Mouse (Mus musculus) stomach, postnatal 0 days (tissue): ENCODE results near the gene Dph3. TPM values are rescaled to one million over a fixed set of nuclear protein-coding genes. Genes with fewer than 3 reads are reported as not detected.
"Not testable (repeated sequence)": the region's sequence is repeated elsewhere in the genome, so short reads cannot be mapped to it uniquely, and the experiment has no call there.

Source experiments
- ATAC-seq: fragments of 200-750 bp; cut with Nextera tagmentation; 2 replicates; pipeline ENCODE4 v1.8.0; 2017; ENCODE audit not compliant: low FRiP score, low TSS enrichment
- DNase-seq: peaks from one replicate; pipeline ENCODE4 v3.0.0-alpha.2; 2016; ENCODE audit warnings: low spot score
- H3K27ac ChIP-seq: fragments of 300-500 bp; sonication (generic); replicated peaks from 2 replicates; pipeline ENCODE4 v1.5.1; 2014; ENCODE audit warnings: mild to moderate bottlenecking, control low read depth
- H3K27me3 ChIP-seq: fragments of 300-500 bp; sonication (generic); 2 replicates; pipeline ENCODE4 v1.6.1; 2014; ENCODE audit warnings: low read length; ENCODE audit not compliant: control insufficient read depth, insufficient read depth
- H3K36me3 ChIP-seq: fragments of 300-500 bp; sonication (generic); 2 replicates; pipeline ENCODE4 v1.6.1; 2014; ENCODE audit warnings: low read length, mixed read lengths; ENCODE audit not compliant: control insufficient read depth, insufficient read depth
- H3K4me1 ChIP-seq: fragments of 300-500 bp; sonication (generic); replicated peaks from 2 replicates; pipeline ENCODE4 v1.6.1; 2014; ENCODE audit warnings: antibody characterized with exemption; ENCODE audit not compliant: control insufficient read depth, insufficient read depth
- H3K4me2 ChIP-seq: fragments of 300-500 bp; sonication (generic); replicated peaks from 2 replicates; pipeline ENCODE4 v1.6.1; 2014; ENCODE audit warnings: low read depth, mild to moderate bottlenecking, control low read depth, moderate library complexity
- H3K4me3 ChIP-seq: fragments of 300-500 bp; sonication (generic); 2 replicates; pipeline ENCODE4 v1.5.1; 2014; ENCODE audit warnings: low read depth, low read length, control low read depth
- H3K9ac ChIP-seq: fragments of 300-500 bp; sonication (generic); 2 replicates; pipeline ENCODE4 v1.6.1; 2014; ENCODE audit warnings: mild to moderate bottlenecking, low read length, control low read depth, mixed read lengths
- H3K9me3 ChIP-seq: fragments of 300-500 bp; sonication (generic); 2 replicates; pipeline ENCODE4 v1.6.1; 2016; ENCODE audit warnings: low read length; ENCODE audit not compliant: control insufficient read depth
- CTCF ChIP-seq: IDR thresholded peaks from 2 replicates; pipeline ENCODE4 v1.5.1; 2016; ENCODE audit warnings: antibody characterized with exemption, low read depth, mild to moderate bottlenecking, moderate library complexity
- EP300 ChIP-seq: optimal IDR thresholded peaks from 2 replicates; pipeline ENCODE3; 2016; ENCODE audit warnings: antibody characterized with exemption
- WGBS: fragments of 180-500 bp; shearing (Covaris S2); extraction: QIAGEN DNeasy Blood & Tissue Kit; methylation state at CpG from one replicate; pipeline ENCODE4 v1.1.7; 2014; 5-methylcytosine and 5-hydroxymethylcytosine counted together
- polyA plus RNA-seq: library from polyadenylated mRNA; unstranded; fragments of >200 nt; fragmentation: Nextera tagmentation; extraction: Ambion mirVana; gene quantifications from 2 replicates; pipeline ENCODE4 v1.2.1, GENCODE M21; 2015

Dph3 gene
- 91.4 and 93.3 TPM in 2 replicates for polyA plus RNA-seq

DNA sequence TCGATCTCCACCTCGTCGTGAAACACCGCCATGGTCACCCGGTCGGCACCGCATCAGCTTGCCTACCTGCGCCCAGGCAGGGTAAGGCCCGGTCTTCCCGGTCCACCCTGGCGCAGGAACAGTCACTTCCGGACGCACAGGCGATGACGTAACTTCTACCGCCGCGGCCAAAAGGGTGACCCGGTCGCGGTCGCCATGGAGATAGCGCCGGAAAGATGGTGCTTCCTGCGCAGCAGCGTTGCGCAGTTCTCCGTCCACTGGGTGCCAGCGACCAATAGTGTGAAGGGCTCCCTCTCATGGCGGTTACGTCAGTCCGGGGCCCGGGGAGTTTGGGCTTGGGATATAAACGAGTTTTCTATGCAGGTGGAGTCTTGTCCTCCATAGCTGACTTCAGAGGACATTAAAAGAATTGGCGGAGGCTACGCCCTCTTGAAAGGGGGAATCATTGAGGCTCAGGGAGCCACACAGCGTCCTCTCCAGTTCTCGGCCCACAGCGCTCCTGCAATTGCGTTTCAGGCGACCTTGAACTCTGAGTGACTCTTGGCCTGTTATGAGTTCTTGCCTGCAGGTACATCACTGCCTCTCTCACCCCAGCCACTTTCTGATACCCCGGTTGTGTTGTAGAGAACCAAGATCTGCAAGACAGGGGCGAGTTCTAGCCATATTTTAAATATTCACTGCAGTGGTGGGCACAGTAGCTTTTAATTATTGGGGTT is at the start of gene Dph3:
Dph3 (minus strand) TSS at position 244 of the 716 bp plus-strand sequence.
- Histone ChIP-seq H3K9ac (peak within 1 kb of the TSS; percentile 69), H3K27ac (peak within 1 kb of the TSS; percentile 90), H3K36me3 (peaks cover 3% of the 10 kb centered on the region; the same call in 1 of the 2 replicates), H3K4me1 (0 out of 2 replicates have a peak, but pooled peaks cover 2% of the 10 kb centered on the region), H3K4me2 (peak within 1 kb of the TSS; percentile 68), H3K27me3 (no peaks in the 10 kb centered on the region), H3K4me3 (peak within 1 kb of the TSS; percentile 60), H3K9me3 (no peaks in the 10 kb centered on the region)
- peak; percentile 98 for ATAC-seq
- WGBS, result under 1% methylated on average over 43 of the region's 43 CpGs
- peak; percentile 99 for DNase-seq
- peak; percentile 73 for TF ChIP-seq CTCF
- TF ChIP-seq EP300, result no peak

DNA sequence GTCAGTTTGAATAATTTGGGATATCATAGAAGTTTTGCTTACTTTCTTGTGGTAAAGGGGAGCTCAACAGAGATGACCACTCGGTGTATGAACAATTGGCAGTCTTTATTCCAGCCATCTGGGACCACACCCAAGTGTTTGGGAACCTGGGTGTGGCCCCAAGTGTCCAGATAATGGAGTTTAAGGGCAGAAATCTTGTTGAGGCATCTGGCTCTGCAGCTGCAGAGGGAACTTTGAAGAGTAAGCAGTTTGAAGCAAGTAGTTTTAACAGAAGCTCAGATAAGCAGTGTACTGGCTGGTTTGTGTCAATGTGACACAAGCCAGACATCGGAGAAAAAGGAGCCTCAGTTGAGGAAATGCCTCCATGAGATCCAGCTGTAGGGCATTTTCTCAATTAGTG is 48.8 kb upstream of the Dph3 start:
- no peaks in the 10 kb centered on the region for H3K36me3 ChIP-seq
- no peak overlapping the region for H3K4me3 ChIP-seq
- H3K9me3 ChIP-seq, result no peaks in the 10 kb centered on the region
- ATAC-seq (no peak), DNase-seq (no peak)
- no peak overlapping the region for H3K4me2 ChIP-seq
- no peaks in the 10 kb centered on the region for H3K27me3 ChIP-seq
- H3K4me1 ChIP-seq, result no peaks in the 10 kb centered on the region
- no peak overlapping the region for H3K27ac ChIP-seq
- WGBS, result 15% methylated on average over 2 of the region's 2 CpGs
- no peak overlapping the region for H3K9ac ChIP-seq
- TF ChIP-seq EP300, result no peak

DNA sequence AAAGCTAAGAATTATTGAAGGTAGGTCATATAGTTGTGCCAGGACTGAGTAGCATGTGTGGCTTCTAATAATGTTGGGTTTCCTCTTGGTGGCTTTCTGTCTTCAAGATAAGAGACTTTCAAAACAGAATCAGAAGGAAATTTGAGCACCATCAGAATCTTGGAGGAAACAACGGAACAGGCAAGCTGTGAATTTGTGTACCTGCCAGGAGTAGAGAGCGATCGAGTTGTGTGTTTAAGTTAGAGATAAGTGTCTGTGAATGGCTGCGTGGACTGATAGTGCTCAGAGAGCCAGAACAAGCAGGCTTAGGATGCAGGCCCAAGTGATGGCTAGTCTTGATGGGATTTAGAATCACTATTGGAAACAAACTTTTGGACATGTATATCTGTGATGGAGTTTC is 46.3 kb upstream of the Dph3 start:
- H3K36me3 ChIP-seq, result no peaks in the 10 kb centered on the region
- H3K4me3 ChIP-seq, result no peak overlapping the region
- WGBS, result 31% methylated on average over 4 of the region's 4 CpGs
- H3K9me3 ChIP-seq, result no peaks in the 10 kb centered on the region
- no peak overlapping the region for H3K4me2 ChIP-seq
- TF ChIP-seq CTCF, result no peak
- TF ChIP-seq EP300, result no peak
- no peaks in the 10 kb centered on the region for H3K4me1 ChIP-seq
- H3K27me3 ChIP-seq, result no peaks in the 10 kb centered on the region
- DNase-seq, result no peak
- ATAC-seq, result no peak
- H3K9ac ChIP-seq, result no peak overlapping the region
- no peak overlapping the region for H3K27ac ChIP-seq

DNA sequence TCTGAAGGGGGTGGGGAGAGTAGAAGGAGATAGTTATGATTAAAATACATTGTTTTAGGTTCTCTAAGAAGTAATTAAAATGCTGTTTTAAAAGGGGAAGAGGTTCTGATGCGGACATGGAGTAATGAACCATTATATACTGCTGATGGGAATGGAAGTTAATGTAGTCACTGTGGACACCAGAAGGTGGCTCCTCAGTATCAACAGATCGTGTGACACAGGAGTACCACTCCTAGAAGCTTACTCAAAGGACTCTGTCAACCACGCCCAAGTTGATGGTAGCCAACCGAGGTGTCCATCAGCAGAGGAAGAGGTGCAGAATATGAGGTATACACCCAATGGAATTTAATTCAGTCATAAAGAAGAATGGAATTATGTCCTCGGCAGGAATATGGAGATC is 42.9 kb upstream of the Dph3 start:
- H3K9ac ChIP-seq, result no peak overlapping the region
- no peaks in the 10 kb centered on the region for H3K9me3 ChIP-seq
- no peak for DNase-seq
- WGBS, result 76% methylated on average over 5 of the region's 5 CpGs
- H3K27me3 ChIP-seq, result no peaks in the 10 kb centered on the region; the same call in 1 of the 2 replicates
- TF ChIP-seq CTCF (0 out of 2 replicates have a peak, but pooled peaks have one; percentile 21), EP300 (no peak)
- ATAC-seq, result no peak
- H3K27ac ChIP-seq, result no peak overlapping the region
- no peaks in the 10 kb centered on the region for H3K4me1 ChIP-seq
- no peak overlapping the region for H3K4me3 ChIP-seq
- H3K4me2 ChIP-seq, result no peak overlapping the region
- no peaks in the 10 kb centered on the region for H3K36me3 ChIP-seq

DNA sequence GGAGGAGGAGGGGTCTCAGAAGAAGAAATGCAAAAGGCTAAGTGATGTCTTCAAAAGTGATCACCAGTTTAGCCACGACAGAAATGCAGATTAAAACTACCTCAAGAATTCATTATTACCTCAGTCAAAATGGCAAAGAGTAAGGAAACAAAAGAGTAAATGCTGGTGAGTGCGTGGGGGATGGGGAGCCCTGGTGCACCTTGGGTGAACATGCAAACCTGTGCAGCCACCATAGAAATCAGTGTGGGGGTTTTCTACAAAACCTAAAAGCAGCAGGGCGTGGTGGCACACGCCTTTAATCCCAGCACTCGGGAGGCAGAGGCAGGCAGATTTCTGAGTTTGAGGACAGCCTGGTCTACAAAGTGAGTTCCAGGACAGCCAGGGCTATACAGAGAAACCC is 39.7 kb upstream of the Dph3 start:
- not testable (repeated sequence) for ATAC-seq, H3K36me3 ChIP-seq, H3K27me3 ChIP-seq, H3K4me3 ChIP-seq, DNase-seq, H3K9me3 ChIP-seq, H3K4me2 ChIP-seq, H3K9ac ChIP-seq, H3K27ac ChIP-seq, H3K4me1 ChIP-seq
- WGBS, result 81% methylated on average over 5 of the region's 5 CpGs

DNA sequence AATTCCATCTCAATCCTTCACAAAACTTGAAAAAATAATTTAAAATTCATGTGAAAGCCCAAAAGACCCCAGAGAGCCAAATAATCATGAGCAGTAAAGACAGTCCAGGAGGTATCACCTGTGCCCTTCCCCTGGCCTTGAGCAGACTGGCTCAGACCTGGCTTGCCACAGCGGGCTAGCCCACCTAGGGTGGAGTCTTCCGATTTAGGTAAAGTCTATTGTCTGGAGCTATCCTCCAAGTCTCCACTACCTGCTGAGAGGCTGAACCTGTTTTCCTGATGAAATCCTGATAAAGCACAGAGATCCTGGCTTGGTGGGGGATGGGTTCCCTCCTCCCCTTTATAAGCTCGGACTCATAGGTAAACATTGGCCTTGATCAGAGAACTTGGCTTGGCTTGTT is 38.7 kb upstream of the Dph3 start:
- ATAC-seq, result no peak
- Histone ChIP-seq H3K27ac (no peak overlapping the region), H3K9ac (no peak overlapping the region), H3K36me3 (no peaks in the 10 kb centered on the region), H3K9me3 (no peaks in the 10 kb centered on the region), H3K4me3 (no peak overlapping the region), H3K4me1 (no peaks in the 10 kb centered on the region), H3K4me2 (no peak overlapping the region), H3K27me3 (no peaks in the 10 kb centered on the region; the same call in 1 of the 2 replicates)
- DNase-seq, result no peak
- TF ChIP-seq CTCF, result no peak
- TF ChIP-seq EP300, result no peak
- 49% methylated on average over 3 of the region's 3 CpGs for WGBS
